Mouse (Mus musculus) bone marrow macrophage, adult 2 months (primary cell): ENCODE measurements around the gene Wdr17. TPM values are rescaled to one million over a fixed set of nuclear protein-coding genes. Genes with fewer than 3 reads are reported as not detected.

Experiments
- H3K27ac ChIP-seq: 2 replicates; pipeline ENCODE4 v1.5.1; 2012; ENCODE audit warnings: low read depth, low read length; ENCODE audit not compliant: insufficient read depth
- H3K4me1 ChIP-seq: 2 replicates; pipeline ENCODE4 v1.6.1; 2012; ENCODE audit warnings: low read length; ENCODE audit not compliant: control insufficient read depth, insufficient read depth
- H3K4me3 ChIP-seq: 2 replicates; pipeline ENCODE4 v1.5.1; 2012; ENCODE audit warnings: mild to moderate bottlenecking, low read length, moderate library complexity; ENCODE audit not compliant: insufficient read depth
- CTCF ChIP-seq: IDR thresholded peaks from 2 replicates; pipeline ENCODE4 v1.5.1; 2012; ENCODE audit warnings: low read depth, mild to moderate bottlenecking, low read length, moderate library complexity
- POLR2A ChIP-seq: IDR thresholded peaks from 2 replicates; pipeline ENCODE4 v1.6.1; 2012; ENCODE audit warnings: mild to moderate bottlenecking, low read depth, low read length, borderline replicate concordance
- polyA plus RNA-seq: library from polyadenylated mRNA; stranded (reverse); fragments of >200 nt; gene quantifications from 2 replicates; pipeline ENCODE4 v1.2.4, GENCODE M21; 2012; ENCODE audit not compliant: missing spikeins, insufficient read depth, insufficient read length

Wdr17 gene
- not detected in 2 replicates for polyA plus RNA-seq

DNA sequence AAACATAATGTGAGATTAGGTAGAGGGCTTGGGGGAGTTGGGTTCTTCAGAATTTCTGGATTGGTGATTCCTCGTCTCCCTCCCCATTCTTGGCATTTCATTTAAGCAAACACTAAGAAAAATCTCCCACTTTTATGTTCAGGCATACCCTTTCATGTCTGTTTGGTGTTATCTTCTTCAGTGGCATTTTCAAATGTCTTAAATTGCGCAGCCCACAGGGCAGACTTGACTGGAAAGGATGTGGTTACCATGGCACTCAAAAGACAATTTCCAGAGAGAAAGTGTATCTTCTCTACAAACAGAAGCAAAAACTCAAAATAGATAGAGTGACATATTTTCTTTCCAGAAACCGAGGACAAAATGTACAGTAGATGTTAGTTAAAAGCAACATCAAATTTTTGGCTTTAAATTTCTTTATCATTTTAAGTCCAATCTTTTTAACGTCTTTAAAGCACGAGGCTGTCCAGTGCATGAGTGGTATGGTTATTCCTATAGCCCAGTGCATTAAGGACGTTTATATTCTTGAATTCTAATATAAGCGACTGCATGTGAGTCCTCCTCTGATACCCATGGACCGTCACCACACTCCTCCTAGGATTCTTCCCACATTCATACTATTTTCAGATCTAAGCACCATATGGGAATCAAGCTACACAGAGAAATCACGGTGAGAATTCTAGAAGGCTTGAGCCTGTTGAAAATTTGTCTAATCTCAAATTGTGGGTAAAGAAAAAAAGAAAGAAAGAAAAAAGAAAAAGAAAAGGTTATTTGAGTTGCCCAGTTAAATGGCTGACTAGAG, at the start of gene Wdr17:
TSS of gene Wdr17 (minus strand) at position 198 of the 799 bp plus-strand sequence.
- Histone ChIP-seq H3K4me1 (no peaks in the 10 kb centered on the region), H3K4me3 (no peak within 1 kb of the TSS), H3K27ac (no peak within 1 kb of the TSS)
- TF ChIP-seq POLR2A, result no peak
- no peak for TF ChIP-seq CTCF

DNA sequence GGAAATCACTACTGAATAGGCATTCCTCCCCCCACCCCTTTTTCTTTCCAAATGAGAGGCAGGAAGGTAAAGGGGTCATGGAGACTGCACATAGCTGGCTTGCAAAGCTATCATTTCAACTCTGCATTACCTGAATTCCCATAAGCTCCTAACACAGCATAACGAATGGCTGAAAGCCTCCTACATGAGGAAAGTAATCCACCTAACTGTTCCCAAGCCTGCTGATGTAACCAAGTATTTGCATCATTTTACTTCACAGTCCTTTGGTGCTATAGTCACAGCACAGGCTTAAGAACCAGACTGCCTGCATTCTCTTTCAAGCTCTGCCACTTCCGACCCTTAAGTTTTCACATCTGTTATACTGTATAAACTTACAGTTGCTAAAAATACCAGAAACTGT, 45.3 kb upstream of the Wdr17 start:
- no peaks in the 10 kb centered on the region for H3K4me1 ChIP-seq
- TF ChIP-seq CTCF, result no peak
- TF ChIP-seq POLR2A, result no peak
- no peak overlapping the region for H3K27ac ChIP-seq
- no peak overlapping the region for H3K4me3 ChIP-seq

DNA sequence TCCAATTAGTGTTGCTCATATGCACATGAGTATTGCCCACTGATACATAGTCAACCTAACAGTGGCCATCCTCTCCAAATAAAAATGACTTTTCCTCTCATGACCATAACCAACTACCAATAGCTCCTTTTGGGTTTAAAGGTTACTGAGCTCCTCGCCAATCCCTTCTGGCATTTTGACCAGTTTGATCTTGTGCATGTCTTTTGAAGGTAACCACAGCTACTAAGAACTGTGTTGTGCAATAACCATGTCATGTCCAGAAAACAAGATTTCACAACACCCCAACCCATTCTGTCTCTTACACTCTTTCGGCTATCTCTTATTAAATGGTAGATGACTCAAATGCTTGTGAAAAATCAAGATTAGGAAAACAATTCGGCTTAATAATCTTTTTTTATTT, 38.0 kb upstream of the Wdr17 start:
- TF ChIP-seq POLR2A, result no peak
- no peak for TF ChIP-seq CTCF
- H3K4me3 ChIP-seq, result no peak overlapping the region

DNA sequence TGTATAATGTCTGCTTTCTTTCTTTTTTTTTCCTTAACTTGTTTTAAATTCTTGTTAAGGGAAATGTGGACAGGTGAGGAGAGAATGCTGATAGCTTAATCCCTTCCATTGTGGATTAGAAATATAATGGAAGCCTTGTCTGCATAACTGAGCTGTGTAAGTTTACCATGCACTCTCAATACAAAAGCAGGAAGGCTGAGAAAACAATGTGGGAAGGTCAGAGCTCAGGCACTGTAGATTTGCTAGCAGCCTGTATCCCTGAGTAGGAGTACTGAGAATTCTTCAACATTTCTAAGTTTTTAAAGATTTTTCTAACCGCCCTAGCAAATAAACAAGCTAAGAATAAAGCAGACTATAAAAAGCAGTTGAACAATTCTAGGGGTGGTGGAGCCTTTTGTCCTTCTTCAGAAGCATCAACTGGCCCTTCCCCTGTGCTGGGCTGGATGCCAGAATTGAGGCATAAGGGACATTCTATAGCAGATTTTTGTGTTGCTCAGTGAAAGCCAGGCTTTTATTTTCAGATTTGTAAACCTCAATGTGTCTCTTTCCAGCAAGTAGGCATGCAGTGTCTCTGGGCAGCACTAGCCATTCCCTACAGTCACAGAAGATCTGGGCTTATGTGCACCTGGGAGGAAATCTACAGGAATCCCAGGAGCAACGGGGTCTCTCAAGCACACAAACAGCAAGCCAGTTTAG, 35.3 kb upstream of the Wdr17 start:
- H3K4me1 ChIP-seq, result no peaks in the 10 kb centered on the region
- TF ChIP-seq CTCF, result no peak
- no peak for TF ChIP-seq POLR2A
- no peak overlapping the region for H3K27ac ChIP-seq
- H3K4me3 ChIP-seq, result no peak overlapping the region

More for the DNA sequence above, 38.0 kb upstream of the Wdr17 start:
- no peaks in the 10 kb centered on the region for H3K4me1 ChIP-seq
- H3K27ac ChIP-seq, result no peak overlapping the region

DNA sequence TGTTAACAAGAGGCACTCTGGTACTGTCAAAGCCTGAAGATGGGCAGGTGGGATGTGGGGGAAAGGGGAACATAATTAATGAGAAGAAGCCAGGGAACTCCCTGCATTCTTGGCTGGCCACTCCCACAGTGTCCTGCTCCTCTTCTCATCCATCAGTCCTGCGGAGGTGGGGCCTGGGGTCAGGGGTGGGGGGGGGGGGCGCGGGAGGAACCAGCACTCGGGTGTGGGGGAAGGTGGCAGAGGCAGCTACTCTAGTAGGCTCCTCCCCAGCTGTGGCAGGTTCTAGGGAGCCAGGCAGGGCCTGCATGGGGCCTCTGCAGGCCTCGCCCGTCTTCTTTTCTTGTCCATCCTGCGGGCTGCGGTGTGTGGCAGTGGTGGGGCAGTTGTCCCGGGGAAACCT, 30.7 kb upstream of the Wdr17 start:
- H3K4me3 ChIP-seq, result no peak overlapping the region
- H3K4me1 ChIP-seq, result no peaks in the 10 kb centered on the region
- no peak overlapping the region for H3K27ac ChIP-seq
- TF ChIP-seq POLR2A (no peak), CTCF (no peak)

DNA sequence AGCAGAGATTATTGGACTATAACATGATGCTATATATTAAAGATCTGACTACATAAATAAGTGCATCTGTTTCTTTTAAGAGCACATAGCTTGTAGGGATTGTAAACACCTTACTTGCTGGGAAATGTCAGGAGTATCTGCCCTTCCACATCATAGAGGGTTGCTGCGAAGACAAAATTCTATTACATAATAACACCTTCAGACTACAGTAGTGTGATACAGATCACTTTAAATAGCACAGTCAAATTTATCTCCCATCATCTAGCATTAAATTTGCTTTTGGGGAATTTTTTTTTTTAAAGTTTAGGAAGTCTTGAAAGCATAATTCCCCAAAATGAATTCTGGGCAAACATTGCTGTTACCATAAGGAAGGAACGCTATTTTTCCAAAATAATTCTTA, 25.9 kb upstream of the Wdr17 start:
- no peaks in the 10 kb centered on the region for H3K4me1 ChIP-seq
- no peak overlapping the region for H3K4me3 ChIP-seq
- TF ChIP-seq CTCF (no peak), POLR2A (no peak)
- no peak overlapping the region for H3K27ac ChIP-seq

DNA sequence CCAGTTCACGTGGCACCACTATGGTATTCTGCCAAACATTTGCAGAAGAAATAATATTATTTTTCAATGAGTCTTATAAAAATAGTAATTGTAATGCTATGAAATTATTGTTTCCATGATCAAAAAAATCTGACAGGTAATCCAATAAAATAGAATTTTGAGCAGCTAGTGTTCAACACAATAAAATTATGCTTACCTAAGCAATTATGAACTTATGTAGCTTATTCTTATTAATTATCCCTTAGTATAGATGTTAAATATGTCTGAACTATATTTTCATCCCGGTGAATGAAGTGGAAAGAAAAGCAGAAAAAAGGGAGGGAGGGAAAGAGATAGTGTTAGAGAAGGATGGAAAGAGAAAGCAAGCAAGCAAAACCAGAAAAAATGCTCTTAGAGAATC, 12.5 kb upstream of the Wdr17 start:
- Histone ChIP-seq H3K27ac (no peak overlapping the region), H3K4me1 (no peaks in the 10 kb centered on the region), H3K4me3 (no peak overlapping the region)
- no peak for TF ChIP-seq POLR2A
- no peak for TF ChIP-seq CTCF

DNA sequence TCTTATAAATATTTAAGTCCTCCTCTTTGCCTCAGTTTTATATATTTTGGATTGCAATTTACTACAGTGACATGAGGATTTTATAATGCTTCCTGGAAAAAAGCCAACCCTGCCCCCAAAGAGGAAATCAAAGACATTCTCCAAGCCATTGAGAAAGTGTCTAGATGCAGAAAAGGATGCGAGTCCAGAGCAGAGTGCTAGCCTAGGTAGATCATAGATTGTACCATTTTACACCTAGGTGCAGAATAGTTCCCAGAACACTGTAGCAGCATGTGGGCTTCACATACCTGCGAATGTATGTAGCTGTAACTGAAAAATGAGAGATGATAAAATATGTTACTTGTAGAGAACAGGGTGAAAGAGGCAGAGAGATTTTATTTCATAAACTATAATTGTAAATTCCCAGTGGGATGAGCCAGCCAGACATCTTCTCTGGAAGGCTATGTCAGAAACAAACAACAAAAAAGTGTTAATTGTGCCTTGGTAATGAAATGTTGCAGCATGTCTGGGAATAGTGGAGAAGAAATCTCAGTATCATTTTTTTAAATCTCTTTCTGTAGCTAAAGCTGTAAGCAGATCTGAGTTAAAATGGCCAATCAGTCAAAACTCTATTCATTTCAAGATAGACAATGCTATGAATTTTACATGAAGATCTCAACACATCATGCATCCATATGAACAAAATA, 7.8 kb upstream of the Wdr17 start:
- H3K4me3 ChIP-seq, result no peak overlapping the region
- TF ChIP-seq CTCF (no peak), POLR2A (no peak)
- no peak overlapping the region for H3K27ac ChIP-seq
- H3K4me1 ChIP-seq, result no peaks in the 10 kb centered on the region

DNA sequence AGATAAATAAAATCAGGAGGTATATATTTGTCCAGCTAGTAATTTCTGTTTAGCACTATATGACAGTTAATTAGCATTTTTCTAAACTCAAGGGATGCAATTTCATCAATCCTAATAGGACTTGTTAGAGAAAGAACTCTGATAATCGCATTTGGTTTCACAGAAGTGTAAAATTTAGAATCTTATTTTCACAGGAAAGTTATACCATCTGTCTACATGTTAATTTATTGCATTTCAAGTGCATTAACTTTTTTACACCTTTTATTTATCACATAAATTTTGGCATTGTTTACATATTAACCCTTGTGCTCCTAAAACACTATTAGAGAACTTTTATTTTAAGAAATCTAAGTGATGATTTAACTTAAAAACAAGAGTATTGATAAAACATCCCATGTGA, 7.2 kb upstream of the Wdr17 start:
- no peak for TF ChIP-seq CTCF
- TF ChIP-seq POLR2A, result no peak
- Histone ChIP-seq H3K4me3 (no peak overlapping the region), H3K4me1 (no peaks in the 10 kb centered on the region), H3K27ac (no peak overlapping the region)
